Mouse (Mus musculus): ENCODE results near the gene Lingo1. TPM values are rescaled to one million over a fixed set of nuclear protein-coding genes. Genes with fewer than 3 reads are reported as not detected.

The Lingo1 gene
- polyA plus RNA-seq, 1 experiment, result 0.37 TPM

DNA sequence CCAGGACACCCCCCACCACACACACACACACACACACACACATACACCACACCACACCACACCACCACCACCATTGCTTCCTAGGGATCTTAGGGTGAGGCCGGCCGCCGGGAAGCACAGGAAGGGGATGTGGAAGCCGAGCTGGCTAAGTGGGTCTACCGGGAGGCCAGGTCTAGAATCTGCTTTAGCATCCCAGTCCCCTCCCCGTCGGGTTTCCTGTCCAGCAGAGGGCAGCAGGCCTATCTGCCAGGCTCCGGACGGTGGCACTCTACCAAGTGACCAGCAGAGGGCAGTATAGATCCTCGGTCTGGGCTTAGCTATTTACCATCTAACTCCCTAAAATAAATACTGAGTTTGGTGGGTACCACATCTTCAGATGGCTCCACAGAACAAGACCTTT, 160.1 kb downstream of the Lingo1 start:
- Histone ChIP-seq H3ac (ENCODE audit: control insufficient read depth, insufficient read length, low read depth) (no peak overlapping the region), H3K79me3 (ENCODE audit: low read depth) (no peaks in the 10 kb centered on the region), H3K4me3 (ENCODE audit: insufficient read depth, poor library complexity, severe bottlenecking) (no peak overlapping the region), H3K27me3 (ENCODE audit: control insufficient read depth, insufficient read depth, insufficient read length) (peaks cover 64% of the 10 kb centered on the region), H3K36me3 (ENCODE audit: control insufficient read depth, insufficient read depth) (no peaks in the 10 kb centered on the region), H3K79me2 (ENCODE audit: control insufficient read depth, insufficient read depth) (no peaks in the 10 kb centered on the region)
- TF ChIP-seq CTCF (IDR thresholded peaks at IDR 0.05; ENCODE audit: control insufficient read depth, insufficient read depth, insufficient read length), result peak; percentile 98
- TF ChIP-seq MAX (IDR thresholded peaks at IDR 0.05), result no peak

DNA sequence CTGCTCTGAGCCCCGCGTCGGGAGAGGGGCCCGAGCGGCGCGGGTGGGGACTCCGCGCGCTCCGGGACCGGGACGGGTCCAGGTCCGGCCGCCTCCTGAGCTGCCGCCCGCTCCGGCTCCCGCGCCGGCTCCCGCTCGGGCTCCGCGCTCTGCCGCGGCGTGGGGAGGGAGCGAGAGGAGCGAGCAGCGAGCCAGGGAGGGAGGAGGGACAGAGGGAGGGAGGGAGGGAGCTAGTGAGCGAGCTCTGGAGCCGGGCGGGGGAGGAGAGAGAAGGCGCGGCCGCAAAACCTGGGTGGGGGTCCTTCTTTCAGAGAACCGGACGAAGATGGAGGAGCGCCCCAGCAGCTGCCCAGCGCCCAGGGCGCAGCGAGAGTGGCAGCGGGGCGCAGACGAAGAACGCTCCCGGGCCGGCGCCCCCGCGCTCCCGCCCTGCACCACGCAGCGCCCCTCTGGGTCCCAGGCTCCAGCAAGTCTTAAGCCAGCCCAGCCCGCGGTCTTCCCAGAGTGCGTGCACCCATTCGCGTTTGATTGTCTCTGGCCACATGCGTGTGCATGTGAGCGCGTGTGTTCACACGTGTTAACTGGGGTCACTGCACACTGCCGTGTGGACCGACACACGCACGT, 160.7 kb downstream of the Lingo1 start:
- Histone ChIP-seq H3K4me3 (ENCODE audit: insufficient read depth, poor library complexity, severe bottlenecking) (no peak overlapping the region), H3K27me3 (ENCODE audit: control insufficient read depth, insufficient read depth, insufficient read length) (peaks cover 58% of the 10 kb centered on the region), H3ac (ENCODE audit: control insufficient read depth, insufficient read length, low read depth) (peak overlapping the region; percentile 47), H3K79me3 (ENCODE audit: low read depth) (no peaks in the 10 kb centered on the region), H3K36me3 (ENCODE audit: control insufficient read depth, insufficient read depth) (no peaks in the 10 kb centered on the region), H3K79me2 (ENCODE audit: control insufficient read depth, insufficient read depth) (no peaks in the 10 kb centered on the region)
- TF ChIP-seq USF1 (IDR thresholded peaks at IDR 0.05; ENCODE audit: low read depth) (no peak), MAX (IDR thresholded peaks at IDR 0.05) (no peak), MYOD1 (IDR thresholded peaks at IDR 0.05; ENCODE audit: control insufficient read depth, insufficient read length, low read depth) (no peak), FOSL1 (IDR thresholded peaks at IDR 0.05; ENCODE audit: insufficient read depth, low read length, poor library complexity, severe bottlenecking) (no peak), MYOG (IDR thresholded peaks at IDR 0.05; ENCODE audit: control insufficient read depth, extremely low read depth, insufficient read length) (no peak), CTCF (IDR thresholded peaks at IDR 0.05; ENCODE audit: control insufficient read depth, insufficient read depth, insufficient read length) (no peak), CEBPB (IDR thresholded peaks at IDR 0.05; ENCODE audit: low read depth) (no peak)

DNA sequence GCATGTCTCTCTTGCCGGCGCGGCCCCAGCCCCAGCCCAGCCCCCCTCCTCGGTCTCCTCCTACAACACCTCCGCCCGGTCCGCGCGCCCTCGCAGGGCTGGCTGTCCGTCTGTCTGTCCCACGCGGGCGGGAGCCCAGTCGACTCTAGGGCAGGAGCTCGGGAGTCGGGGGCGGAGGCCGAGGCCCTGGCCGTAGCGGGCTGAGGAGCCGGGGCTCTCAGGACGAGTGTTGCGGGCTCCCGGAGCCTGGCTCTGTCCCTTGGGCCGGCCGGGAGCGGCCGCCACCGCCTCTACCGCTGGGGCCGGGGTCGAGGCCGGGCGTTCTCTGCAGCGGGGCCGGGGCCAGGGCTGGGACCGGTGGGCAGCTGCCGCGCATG, 161.2 kb downstream of the Lingo1 start:
- Histone ChIP-seq H3ac (ENCODE audit: control insufficient read depth, insufficient read length, low read depth) (peak overlapping the region; percentile 47), H3K79me3 (ENCODE audit: low read depth) (no peaks in the 10 kb centered on the region), H3K36me3 (ENCODE audit: control insufficient read depth, insufficient read depth) (no peaks in the 10 kb centered on the region), H3K4me3 (ENCODE audit: insufficient read depth, poor library complexity, severe bottlenecking) (no peak overlapping the region), H3K79me2 (ENCODE audit: control insufficient read depth, insufficient read depth) (no peaks in the 10 kb centered on the region), H3K27me3 (ENCODE audit: control insufficient read depth, insufficient read depth, insufficient read length) (peaks cover 53% of the 10 kb centered on the region)
- TF ChIP-seq MYOD1 (IDR thresholded peaks at IDR 0.05; ENCODE audit: control insufficient read depth, insufficient read length, low read depth) (no peak), CEBPB (IDR thresholded peaks at IDR 0.05; ENCODE audit: low read depth) (no peak), FOSL1 (IDR thresholded peaks at IDR 0.05; ENCODE audit: insufficient read depth, low read length, poor library complexity, severe bottlenecking) (no peak), MAX (IDR thresholded peaks at IDR 0.05) (no peak), USF1 (IDR thresholded peaks at IDR 0.05; ENCODE audit: low read depth) (no peak), MYOG (IDR thresholded peaks at IDR 0.05; ENCODE audit: control insufficient read depth, extremely low read depth, insufficient read length) (no peak), CTCF (IDR thresholded peaks at IDR 0.05; ENCODE audit: control insufficient read depth, insufficient read depth, insufficient read length) (no peak)

DNA sequence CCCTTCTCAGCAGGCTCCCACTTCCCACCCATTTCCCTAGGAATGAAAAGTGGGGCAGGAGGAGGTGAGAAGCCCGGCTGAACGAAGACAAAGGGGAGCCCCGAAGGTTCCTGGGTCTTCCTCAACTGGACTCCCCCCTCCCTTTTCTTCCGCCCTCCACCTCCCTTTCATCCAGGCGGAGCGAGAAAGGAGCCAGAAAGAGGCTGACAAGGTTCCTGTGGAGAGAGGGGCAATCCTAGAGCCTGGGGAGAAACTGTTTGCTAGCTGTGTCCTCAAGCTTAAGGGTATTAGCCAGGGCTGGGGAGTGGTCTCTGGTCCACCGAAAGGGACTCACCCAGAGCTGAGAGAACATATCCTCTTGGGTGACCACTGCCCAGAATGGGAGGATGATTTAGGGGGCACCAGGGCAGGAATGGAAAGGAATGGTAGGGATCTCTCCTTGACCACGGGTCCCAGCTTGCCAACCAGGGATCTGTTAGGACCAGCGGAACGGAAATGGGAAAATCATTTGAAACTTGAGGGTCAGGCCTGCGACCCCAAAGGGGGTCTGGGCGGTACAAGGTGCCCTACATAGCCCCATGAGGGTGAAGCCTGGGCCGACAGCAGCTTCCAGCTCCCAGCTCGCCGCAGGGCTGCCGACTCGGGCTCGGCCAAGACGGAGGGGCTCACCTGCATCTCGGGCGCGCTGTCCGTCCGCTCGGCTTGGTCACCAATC, 161.7 kb downstream of the Lingo1 start:
- no peak overlapping the region for H3K4me3 ChIP-seq (ENCODE audit: insufficient read depth, poor library complexity, severe bottlenecking)
- peaks cover 49% of the 10 kb centered on the region for H3K27me3 ChIP-seq (ENCODE audit: control insufficient read depth, insufficient read depth, insufficient read length)

DNA sequence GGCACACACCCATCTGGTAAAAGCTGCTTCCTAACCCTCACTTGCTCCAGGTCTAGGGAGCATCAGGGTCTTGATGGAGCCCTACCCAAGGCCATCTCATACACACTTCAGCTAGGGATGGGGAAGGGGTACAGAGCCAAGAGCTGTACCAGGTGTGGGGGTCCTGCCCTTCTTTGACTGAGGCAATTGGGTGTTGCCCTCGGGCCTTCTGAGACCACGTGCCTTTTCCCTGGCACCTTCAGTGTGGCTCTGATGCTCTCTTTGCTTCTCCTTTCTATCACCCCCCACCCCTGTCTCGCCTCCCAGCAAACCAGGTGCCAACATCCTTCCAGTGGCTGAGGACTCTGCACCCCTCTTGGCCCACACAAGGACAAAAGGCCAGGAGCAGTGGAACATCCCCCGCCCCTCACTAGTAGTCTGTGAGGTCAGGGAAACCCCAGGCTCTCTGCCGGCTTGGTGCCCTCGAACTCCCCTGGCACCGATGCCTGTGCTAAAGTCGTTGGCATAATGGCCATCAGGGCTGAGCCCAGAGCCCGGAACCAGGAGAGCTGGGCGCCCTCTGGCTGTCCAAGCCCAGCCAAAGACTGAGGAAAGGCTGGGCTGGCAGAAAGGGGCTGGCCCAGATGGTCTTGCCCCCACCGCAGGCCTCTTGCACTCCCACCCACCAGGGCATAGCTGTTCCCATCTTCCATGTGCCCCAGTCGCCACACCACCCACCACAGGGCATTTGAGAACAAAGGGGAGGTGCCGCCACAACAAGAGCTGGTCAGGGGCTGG, 162.6 kb downstream of the Lingo1 start:
- no peak for TF ChIP-seq CEBPB (IDR thresholded peaks at IDR 0.05; ENCODE audit: low read depth)
- no peak for TF ChIP-seq MYOG (IDR thresholded peaks at IDR 0.05; ENCODE audit: control insufficient read depth, extremely low read depth, insufficient read length)
- peak; percentile 15 for TF ChIP-seq CTCF (IDR thresholded peaks at IDR 0.05; ENCODE audit: control insufficient read depth, insufficient read depth, insufficient read length)
- TF ChIP-seq FOSL1 (IDR thresholded peaks at IDR 0.05; ENCODE audit: insufficient read depth, low read length, poor library complexity, severe bottlenecking), result no peak
- no peak for TF ChIP-seq MAX (IDR thresholded peaks at IDR 0.05)
- no peak for TF ChIP-seq USF1 (IDR thresholded peaks at IDR 0.05; ENCODE audit: low read depth)
- Histone ChIP-seq H3K36me3 (ENCODE audit: control insufficient read depth, insufficient read depth) (no peaks in the 10 kb centered on the region), H3K79me2 (ENCODE audit: control insufficient read depth, insufficient read depth) (no peaks in the 10 kb centered on the region), H3K27me3 (ENCODE audit: control insufficient read depth, insufficient read depth, insufficient read length) (peaks cover 47% of the 10 kb centered on the region), H3ac (ENCODE audit: control insufficient read depth, insufficient read length, low read depth) (no peak overlapping the region), H3K79me3 (ENCODE audit: low read depth) (no peaks in the 10 kb centered on the region), H3K4me3 (ENCODE audit: insufficient read depth, poor library complexity, severe bottlenecking) (no peak overlapping the region)

More for the DNA sequence above, 161.7 kb downstream of the Lingo1 start:
- Histone ChIP-seq H3K79me2 (ENCODE audit: control insufficient read depth, insufficient read depth) (no peaks in the 10 kb centered on the region), H3K79me3 (ENCODE audit: low read depth) (no peaks in the 10 kb centered on the region), H3K36me3 (ENCODE audit: control insufficient read depth, insufficient read depth) (no peaks in the 10 kb centered on the region), H3ac (ENCODE audit: control insufficient read depth, insufficient read length, low read depth) (no peak overlapping the region)
- TF ChIP-seq MAX (IDR thresholded peaks at IDR 0.05) (no peak), CTCF (IDR thresholded peaks at IDR 0.05; ENCODE audit: control insufficient read depth, insufficient read depth, insufficient read length) (no peak), FOSL1 (IDR thresholded peaks at IDR 0.05; ENCODE audit: insufficient read depth, low read length, poor library complexity, severe bottlenecking) (no peak), MYOG (IDR thresholded peaks at IDR 0.05; ENCODE audit: control insufficient read depth, extremely low read depth, insufficient read length) (no peak), USF1 (IDR thresholded peaks at IDR 0.05; ENCODE audit: low read depth) (no peak), CEBPB (IDR thresholded peaks at IDR 0.05; ENCODE audit: low read depth) (no peak), MYOD1 (IDR thresholded peaks at IDR 0.05; ENCODE audit: control insufficient read depth, insufficient read length, low read depth) (no peak)

Data from C2C12 (cell line).